Mouse (Mus musculus) testis, adult 2 months (tissue): Measurements from ENCODE around the gene Sox1.

ENCODE experiments used
- CTCF ChIP-seq: fragments of 200-500 bp; IDR thresholded peaks from 2 replicates; pipeline ENCODE4 v1.5.1; 2012; ENCODE audit warnings: low read depth, mild to moderate bottlenecking, inconsistent platforms, low read length, moderate library complexity; ENCODE audit not compliant: control insufficient read depth, insufficient read depth, insufficient replicate concordance
- POLR2A ChIP-seq: fragments of 200-500 bp; IDR thresholded peaks from 2 replicates; pipeline ENCODE4 v1.6.1; 2012; ENCODE audit warnings: low read depth, mild to moderate bottlenecking, inconsistent platforms, low read length, moderate library complexity; ENCODE audit not compliant: control insufficient read depth

DNA sequence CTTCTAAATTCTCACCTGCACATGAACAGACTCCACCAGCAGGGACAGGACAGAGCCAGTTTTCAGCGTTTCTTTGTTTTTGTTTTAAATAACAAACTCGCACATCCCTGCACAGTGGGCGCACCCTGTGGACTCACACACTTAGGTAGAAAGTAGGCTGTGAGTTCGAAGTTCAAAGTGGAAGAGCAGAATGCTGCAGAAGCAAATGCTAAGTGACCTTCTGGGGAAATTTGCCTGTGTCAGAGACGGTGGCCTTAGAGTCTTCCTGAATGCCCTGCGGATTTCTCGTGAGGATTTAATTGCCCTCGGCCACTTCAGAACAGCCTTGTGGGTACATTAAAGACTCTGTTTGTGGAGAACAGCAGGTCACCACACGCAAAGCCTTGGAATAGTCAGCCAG is 7.6 kb downstream of the Sox1 start:
- TF ChIP-seq CTCF (no peak), POLR2A (no peak)
